Mouse (Mus musculus) liver, embryonic 12.5 days (tissue): ENCODE data around the gene Tmem63a. TPM values are rescaled to one million over a fixed set of nuclear protein-coding genes. Genes with fewer than 3 reads are reported as not detected.
"Not testable (repeated sequence)": the region's sequence is repeated elsewhere in the genome, so short reads cannot be mapped to it uniquely, and the experiment has no call there.

Experiments used
- ATAC-seq: fragments of 200-750 bp; cut with Nextera tagmentation; 2 replicates; pipeline ENCODE4 v1.8.0; 2017; ENCODE audit warnings: moderate number of reproducible peaks, mild to moderate bottlenecking, moderate library complexity
- H3K27ac ChIP-seq: fragments of 300-500 bp; sonication (generic); 2 replicates; pipeline ENCODE4 v1.5.1; 2016; ENCODE audit warnings: mild to moderate bottlenecking
- H3K27me3 ChIP-seq: fragments of 300-500 bp; sonication (generic); replicated peaks from 2 replicates; pipeline ENCODE4 v1.6.1; 2016; ENCODE audit warnings: mild to moderate bottlenecking, moderate library complexity
- H3K36me3 ChIP-seq: fragments of 300-500 bp; sonication (generic); 2 replicates; pipeline ENCODE4 v1.6.1; 2016; ENCODE audit warnings: mild to moderate bottlenecking, moderate library complexity
- H3K4me1 ChIP-seq: fragments of 300-500 bp; sonication (generic); 2 replicates; pipeline ENCODE4 v1.6.1; 2016
- H3K4me2 ChIP-seq: fragments of 300-500 bp; sonication (generic); 2 replicates; pipeline ENCODE4 v1.6.1; 2016; ENCODE audit warnings: mild to moderate bottlenecking, moderate library complexity
- H3K4me3 ChIP-seq: fragments of 300-500 bp; sonication (generic); 2 replicates; pipeline ENCODE4 v1.5.1; 2016; ENCODE audit warnings: mild to moderate bottlenecking, moderate library complexity
- H3K9ac ChIP-seq: fragments of 300-500 bp; sonication (generic); 2 replicates; pipeline ENCODE4 v1.6.1; 2016; ENCODE audit warnings: mild to moderate bottlenecking, moderate library complexity
- H3K9me3 ChIP-seq: fragments of 300-500 bp; sonication (generic); replicated peaks from 2 replicates; pipeline ENCODE4 v1.6.1; 2016; ENCODE audit warnings: mild to moderate bottlenecking, moderate library complexity
- WGBS: fragments of 180-500 bp; shearing (Covaris S2); methylation state at CpG from one replicate; pipeline ENCODE4 v1.1.7; 2016; ENCODE audit not compliant: insufficient replicate concordance; 5-methylcytosine and 5-hydroxymethylcytosine counted together
- polyA plus RNA-seq: library from polyadenylated mRNA; unstranded; fragments of >200 nt; fragmentation: Nextera tagmentation; extraction: Ambion mirVana; gene quantifications from 2 replicates; pipeline ENCODE4 v1.2.1, GENCODE M21; 2016

Gene Tmem63a
- polyA plus RNA-seq, 1 experiment from 2014 or later, result 6.6 TPM

- no peak overlapping the region for H3K27ac ChIP-seq
- H3K9me3 ChIP-seq, result no peaks in the 10 kb centered on the region
- WGBS, result 43% methylated on average over 6 of the region's 6 CpGs
- H3K36me3 ChIP-seq, result no peaks in the 10 kb centered on the region
- H3K4me2 ChIP-seq, result no peak overlapping the region
- no peak overlapping the region for H3K9ac ChIP-seq
- no peak overlapping the region for H3K4me3 ChIP-seq
- peaks cover 49% of the 10 kb centered on the region for H3K27me3 ChIP-seq
- peaks cover 51% of the 10 kb centered on the region for H3K4me1 ChIP-seq
- no peak for ATAC-seq
Observed at GRCm38 (mm10) chr1:180933659-180934058, 8.5 kb upstream of the Tmem63a start.

DNA sequence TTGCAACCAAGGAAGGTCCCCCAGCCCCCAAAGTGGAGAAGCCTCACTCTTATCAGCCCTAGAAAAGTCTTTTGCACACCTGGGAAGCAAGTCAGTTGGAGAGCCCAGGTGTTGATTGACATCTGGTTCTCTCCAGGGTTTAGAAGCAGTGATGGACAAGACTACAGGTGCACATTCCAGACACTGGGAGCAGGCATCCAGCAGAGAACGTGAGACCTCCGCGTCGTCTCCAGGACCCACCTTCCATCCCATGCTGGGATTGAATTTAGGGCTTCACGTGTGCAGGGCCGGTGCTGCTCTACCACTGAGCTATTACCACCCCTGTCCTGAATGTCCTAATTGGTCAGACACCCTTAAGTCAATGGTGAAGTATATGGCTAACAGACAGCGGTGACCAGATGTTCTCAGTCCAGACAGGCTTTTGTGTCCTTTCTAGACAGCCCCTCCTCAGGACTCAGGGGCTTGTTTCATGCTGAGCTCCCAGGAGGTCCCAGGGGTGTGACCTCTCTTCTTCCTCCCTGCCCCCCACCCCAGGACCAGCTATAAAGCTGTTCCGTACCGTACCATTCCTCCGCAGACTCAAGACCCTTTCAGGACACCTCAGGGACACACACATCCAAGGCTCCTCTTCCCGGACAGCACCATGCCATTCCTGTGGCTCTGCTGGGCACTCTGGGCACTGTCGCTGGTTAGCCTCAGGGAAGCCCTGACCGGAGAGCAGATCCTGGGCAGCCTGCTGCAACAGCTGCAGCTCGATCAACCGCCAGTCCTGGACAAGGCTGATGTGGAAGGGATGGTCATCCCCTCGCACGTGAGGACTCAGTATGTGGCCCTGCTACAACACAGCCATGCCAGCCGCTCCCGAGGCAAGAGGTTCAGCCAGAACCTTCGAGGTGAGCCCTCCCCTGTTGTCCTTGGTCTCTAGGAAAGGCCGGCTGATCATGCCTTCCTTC is 7.4 kb upstream of the Tmem63a start, which contains the start of gene Lefty1:
Gene Lefty1, plus strand, starts transcription at position 556 of the 953 bp plus-strand sequence.
- no peak for ATAC-seq
- H3K36me3 ChIP-seq, result no peaks in the 10 kb centered on the region
- H3K4me1 ChIP-seq, result peaks cover 46% of the 10 kb centered on the region
- 32% methylated on average over 21 of the region's 21 CpGs for WGBS
- H3K27me3 ChIP-seq, result peaks cover 49% of the 10 kb centered on the region
- no peak within 1 kb of the TSS for H3K27ac ChIP-seq
- peak within 1 kb of the TSS; percentile 80 for H3K4me2 ChIP-seq
- no peak within 1 kb of the TSS for H3K9ac ChIP-seq
- no peaks in the 10 kb centered on the region for H3K9me3 ChIP-seq
- peak within 1 kb of the TSS; percentile 56; the same call in 1 of the 2 replicates for H3K4me3 ChIP-seq

- Histone ChIP-seq H3K9ac (peak overlapping the region; percentile 70), H3K4me2 (peak overlapping the region; percentile 80), H3K4me3 (peak overlapping the region; percentile 56), H3K27ac (peak overlapping the region; percentile 71), H3K4me1 (peaks cover 63% of the 10 kb centered on the region), H3K27me3 (peaks cover 53% of the 10 kb centered on the region)
- not testable (repeated sequence) for H3K9me3 ChIP-seq, H3K36me3 ChIP-seq
- WGBS, result 2% methylated on average over 41 of the region's 41 CpGs
- ATAC-seq, result peak; percentile 98
Observed at GRCm38 (mm10) chr1:180936610-180937398, 5.3 kb upstream of the Tmem63a start.

- Histone ChIP-seq H3K4me3 (peak overlapping the region; percentile 56), H3K27me3 (peaks cover 53% of the 10 kb centered on the region), H3K4me1 (peaks cover 68% of the 10 kb centered on the region), H3K9ac (peak overlapping the region; percentile 70; the same call in 1 of the 2 replicates), H3K27ac (peak overlapping the region; percentile 71; the same call in 1 of the 2 replicates), H3K4me2 (peak overlapping the region; percentile 80)
- WGBS, result 65% methylated on average over 13 of the region's 13 CpGs
- not testable (repeated sequence) for H3K36me3 ChIP-seq, ATAC-seq, H3K9me3 ChIP-seq
Observed at GRCm38 (mm10) chr1:180937631-180938030, 4.5 kb upstream of the Tmem63a start.

DNA sequence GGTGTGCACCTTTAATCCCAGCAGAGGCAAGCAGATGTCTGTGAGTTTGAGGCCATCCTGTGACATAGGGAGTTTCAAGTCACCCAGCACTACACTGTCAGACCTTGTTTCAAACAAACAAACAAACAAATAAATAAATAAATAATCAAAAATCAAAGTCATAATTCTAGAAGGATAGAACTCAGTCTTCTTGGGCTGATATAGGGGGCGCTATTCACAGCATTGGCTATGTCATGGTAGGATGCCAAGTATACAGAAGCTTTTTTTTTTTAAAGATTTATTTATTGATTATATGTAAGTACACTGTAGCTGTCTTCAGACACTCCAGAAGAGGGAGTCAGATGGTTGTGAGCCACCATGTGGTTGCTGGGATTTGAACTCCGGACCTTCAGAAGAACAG is 3.4 kb upstream of the Tmem63a start:
- H3K4me3 ChIP-seq, H3K9ac ChIP-seq, ATAC-seq, H3K27ac ChIP-seq, H3K4me2 ChIP-seq, H3K9me3 ChIP-seq, H3K36me3 ChIP-seq: not testable (repeated sequence)
- H3K4me1 ChIP-seq, result peaks cover 80% of the 10 kb centered on the region
- 76% methylated on average over 2 of the region's 2 CpGs for WGBS
- H3K27me3 ChIP-seq, result peaks cover 42% of the 10 kb centered on the region

- H3K36me3 ChIP-seq, result no peaks in the 10 kb centered on the region
- no peaks in the 10 kb centered on the region for H3K9me3 ChIP-seq
- H3K4me2 ChIP-seq, result peak overlapping the region; percentile 94
- H3K9ac ChIP-seq, result no peak overlapping the region
- no peak for ATAC-seq
- peaks cover 21% of the 10 kb centered on the region for H3K27me3 ChIP-seq
- H3K4me1 ChIP-seq, result peaks cover 80% of the 10 kb centered on the region
- 0 out of 2 replicates have a peak overlapping the region, but pooled peaks have one; percentile 32 for H3K27ac ChIP-seq
- WGBS, result 63% methylated on average over 7 of the region's 7 CpGs
- H3K4me3 ChIP-seq, result peak overlapping the region; percentile 88; the same call in 1 of the 2 replicates
Observed at GRCm38 (mm10) chr1:180940776-180941460, 1.2 kb upstream of the Tmem63a start.

- peak overlapping the region; percentile 94 for H3K4me2 ChIP-seq
- H3K4me3 ChIP-seq, result peak overlapping the region; percentile 88
- ATAC-seq, result no peak
- peak overlapping the region; percentile 87 for H3K27ac ChIP-seq
- peaks cover 80% of the 10 kb centered on the region for H3K4me1 ChIP-seq
- peaks cover 2% of the 10 kb centered on the region; the same call in 1 of the 2 replicates for H3K36me3 ChIP-seq
- 9% methylated on average over 18 of the region's 18 CpGs for WGBS
- peaks cover 15% of the 10 kb centered on the region; the same call in 1 of the 2 replicates for H3K27me3 ChIP-seq
- no peaks in the 10 kb centered on the region for H3K9me3 ChIP-seq
- peak overlapping the region; percentile 94 for H3K9ac ChIP-seq
Observed at GRCm38 (mm10) chr1:180941726-180942125, 418 bp upstream of the Tmem63a start.

DNA sequence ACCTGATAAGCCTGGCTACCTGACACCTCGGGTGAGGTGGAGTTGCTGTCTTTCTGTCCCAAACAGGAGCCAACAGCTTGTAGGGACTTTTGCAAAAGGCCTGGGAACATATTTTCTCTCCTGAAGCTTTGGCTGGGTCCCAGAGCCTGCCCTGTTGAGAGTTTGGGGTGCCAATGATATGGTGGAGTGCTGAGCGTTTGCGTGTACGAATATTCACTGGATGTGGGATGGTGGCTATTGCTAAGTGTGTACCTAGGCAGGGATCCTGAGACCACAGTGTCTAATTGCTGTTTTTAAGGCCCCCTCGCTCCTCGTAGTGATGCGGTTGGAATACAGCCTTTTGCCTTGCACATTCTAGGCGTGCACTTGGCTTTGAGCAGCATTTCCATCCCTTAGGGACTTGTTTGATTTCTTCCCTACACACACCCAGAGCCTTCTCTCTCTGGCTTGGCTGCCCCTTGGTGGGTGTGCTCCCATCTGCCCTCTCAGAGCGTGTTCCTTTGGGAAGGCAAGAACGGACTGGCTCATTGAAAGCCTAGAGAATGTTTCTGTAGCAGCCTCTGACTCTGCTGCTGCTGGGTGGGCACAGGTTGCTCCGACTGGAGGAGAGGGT is 994 bp downstream of the Tmem63a start:
- ATAC-seq, result no peak
- WGBS, result 52% methylated on average over 11 of the region's 11 CpGs
- Histone ChIP-seq H3K27me3 (peaks cover 10% of the 10 kb centered on the region; the same call in 1 of the 2 replicates), H3K4me2 (peak overlapping the region; percentile 94), H3K36me3 (peaks cover 16% of the 10 kb centered on the region), H3K9me3 (no peaks in the 10 kb centered on the region), H3K4me1 (peaks cover 72% of the 10 kb centered on the region), H3K27ac (peak overlapping the region; percentile 87), H3K4me3 (peak overlapping the region; percentile 88), H3K9ac (peak overlapping the region; percentile 94)

DNA sequence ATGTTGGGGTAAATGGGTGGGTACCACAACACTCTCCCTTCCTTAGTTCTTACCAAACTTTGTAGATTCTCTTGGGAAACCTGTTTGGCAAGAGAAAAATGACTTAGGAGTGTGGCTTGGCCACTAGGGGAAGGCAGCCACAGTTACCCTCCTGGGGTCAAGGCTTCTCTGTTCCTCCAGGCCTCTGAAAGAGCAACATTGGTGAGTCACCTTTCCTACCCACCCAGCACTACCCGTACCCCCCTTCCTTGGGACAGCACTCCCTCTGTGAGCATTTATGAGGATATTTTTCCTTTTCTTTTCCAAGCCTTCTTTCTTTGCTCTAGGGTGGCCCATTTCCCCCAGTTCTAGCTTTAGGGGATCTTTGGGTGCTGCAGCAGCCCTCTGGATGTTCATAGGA is 1.8 kb downstream of the Tmem63a start:
- Histone ChIP-seq H3K27me3 (peaks cover 7% of the 10 kb centered on the region; the same call in 1 of the 2 replicates), H3K9me3 (no peaks in the 10 kb centered on the region), H3K4me1 (peaks cover 72% of the 10 kb centered on the region), H3K4me3 (no peak overlapping the region), H3K27ac (peak overlapping the region; percentile 87), H3K36me3 (peaks cover 17% of the 10 kb centered on the region), H3K4me2 (peak overlapping the region; percentile 94), H3K9ac (no peak overlapping the region)
- ATAC-seq, result no peak
- WGBS, result 43% methylated on average over 1 of the region's 1 CpGs

DNA sequence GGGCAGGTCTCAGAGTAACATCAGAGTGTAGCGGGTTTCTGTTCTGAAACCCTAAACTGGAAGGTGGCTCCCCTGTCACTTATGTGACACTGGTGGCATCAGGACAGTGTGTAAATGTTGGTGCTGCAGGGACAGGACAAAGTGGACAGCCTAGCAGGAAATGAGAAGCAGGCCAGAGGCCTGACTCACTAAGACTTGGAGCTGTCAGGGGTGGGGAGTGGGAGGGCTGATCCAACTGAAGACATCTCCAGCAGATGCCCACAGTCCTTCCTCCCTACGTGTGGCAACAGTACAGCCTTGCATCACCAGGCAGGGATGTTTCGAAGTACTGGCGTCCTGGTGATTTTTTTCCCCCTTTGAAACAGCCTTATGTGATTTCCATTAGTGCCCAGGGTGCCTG is 2.4 kb downstream of the Tmem63a start:
- Histone ChIP-seq H3K9me3 (no peaks in the 10 kb centered on the region), H3K27ac (peak overlapping the region; percentile 87), H3K4me2 (peak overlapping the region; percentile 62; the same call in 1 of the 2 replicates), H3K9ac (no peak overlapping the region; the same call in 1 of the 2 replicates), H3K27me3 (peaks cover 7% of the 10 kb centered on the region; the same call in 1 of the 2 replicates), H3K4me3 (no peak overlapping the region), H3K4me1 (peaks cover 72% of the 10 kb centered on the region), H3K36me3 (peaks cover 24% of the 10 kb centered on the region)
- ATAC-seq, result no peak
- WGBS, result 65% methylated on average over 4 of the region's 4 CpGs
